Mouse (Mus musculus): ENCODE data around the gene Zfyve19. TPM values are rescaled to one million over a fixed set of nuclear protein-coding genes. Genes with fewer than 3 reads are reported as not detected.

The Zfyve19 gene
- total RNA-seq, 2 experiments from 2014 or later, result 21.6 TPM

DNA sequence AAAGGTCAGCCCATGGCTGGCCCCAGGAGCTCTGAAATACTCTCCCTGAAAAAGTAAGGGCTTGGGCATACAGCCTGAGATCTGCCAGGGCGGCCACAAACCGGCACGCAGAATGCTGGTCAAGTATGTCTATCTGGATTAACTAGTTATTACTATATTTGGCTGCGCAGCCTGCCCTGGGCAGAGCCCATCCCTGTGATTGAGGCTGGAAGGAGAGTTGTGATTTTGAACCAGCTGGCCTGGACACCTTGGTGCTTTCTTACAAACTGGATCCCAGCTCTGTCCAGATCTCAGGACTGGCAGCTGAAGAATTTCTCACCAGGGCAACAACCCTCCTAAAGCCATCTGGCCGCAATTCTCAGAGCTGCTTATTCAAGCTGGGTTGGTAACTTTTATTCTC is 14.3 kb upstream of the Zfyve19 start:
- intact Hi-C loops (cut with DNase I), result no loop called here
- peak; percentile 38 to 39 for DNase-seq

DNA sequence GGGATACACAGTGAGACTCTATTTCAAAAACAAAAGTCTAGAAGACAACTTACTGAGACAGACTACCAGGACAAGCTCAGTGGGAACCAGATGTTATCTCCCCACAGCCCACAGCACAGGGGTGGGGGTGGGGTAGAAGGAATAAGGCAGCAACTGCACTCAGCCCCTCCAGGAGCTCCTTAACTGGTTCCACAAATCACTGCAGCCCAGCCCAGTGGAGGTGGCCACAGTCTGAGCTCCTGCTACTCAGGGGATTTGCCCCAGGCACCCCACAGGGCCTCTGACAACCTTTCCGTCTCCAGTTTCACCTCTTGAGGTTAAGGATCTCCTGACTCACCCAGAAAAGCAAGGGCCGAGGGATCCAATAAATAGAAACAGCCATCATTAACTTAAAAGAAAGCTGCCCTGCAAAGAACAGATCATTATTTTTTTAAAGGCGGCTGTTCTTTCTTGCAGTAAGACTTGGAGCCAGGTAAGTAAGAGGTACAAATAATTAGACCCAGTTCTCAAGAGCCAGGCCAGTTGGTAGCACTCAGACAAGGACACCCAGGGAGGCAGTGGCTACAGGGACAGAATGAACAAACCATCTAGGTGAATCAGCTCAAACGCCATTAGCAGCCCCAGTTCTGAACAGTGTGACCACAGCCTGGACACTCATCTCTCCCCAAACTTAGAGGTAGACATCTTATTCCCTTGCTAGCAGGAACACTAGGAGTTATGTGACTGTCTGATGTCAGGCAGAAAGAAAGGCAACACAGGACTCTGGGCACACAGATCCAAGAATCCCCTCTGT is 11.9 kb upstream of the Zfyve19 start:
- intact Hi-C loops (cut with DNase I), result no loop called here

DNA sequence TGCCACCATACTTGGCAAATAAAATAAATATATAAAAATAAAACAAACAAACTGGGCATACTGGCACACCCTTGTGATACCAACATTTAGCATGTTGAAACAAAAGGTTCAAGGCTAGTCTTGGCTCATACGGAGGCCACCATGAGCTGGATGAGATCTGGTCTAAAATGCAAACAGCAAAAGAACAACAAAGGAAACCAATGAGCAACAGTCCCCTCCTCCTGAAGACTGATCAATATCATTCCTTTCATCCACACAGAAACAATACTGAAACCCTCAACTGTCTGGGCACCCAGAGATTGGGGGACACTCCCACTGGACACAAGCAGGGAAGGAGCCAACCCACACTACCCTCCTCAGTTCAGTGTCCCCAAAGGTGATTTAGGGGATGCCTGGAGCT is 10.9 kb upstream of the Zfyve19 start:
- intact Hi-C loops (cut with DNase I), result no loop called here
- no peak for DNase-seq

More for the DNA sequence above, 11.9 kb upstream of the Zfyve19 start:
- DNase-seq, result no peak

DNA sequence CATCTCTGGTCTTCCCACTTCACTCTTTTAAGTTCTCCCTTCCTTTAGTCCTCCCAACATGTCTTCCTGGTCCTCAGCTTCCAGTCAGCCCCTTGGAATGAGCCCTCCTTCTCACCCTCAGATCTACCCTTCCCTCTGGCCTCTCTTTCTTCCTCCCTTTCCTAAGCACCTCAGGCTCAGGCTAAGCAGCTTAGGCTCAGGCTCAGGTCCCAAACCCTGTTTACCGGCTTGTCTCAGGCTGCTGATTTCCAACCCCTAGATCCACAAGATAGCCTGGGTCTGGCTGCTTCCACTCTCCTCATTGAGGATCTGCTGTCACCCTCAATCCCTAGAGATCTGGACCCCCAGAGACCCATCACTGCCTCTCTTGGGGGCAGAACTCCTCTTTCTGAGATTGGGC is 10.4 kb upstream of the Zfyve19 start:
- DNase-seq, result no peak
- intact Hi-C loops (cut with DNase I), result no loop called here

DNA sequence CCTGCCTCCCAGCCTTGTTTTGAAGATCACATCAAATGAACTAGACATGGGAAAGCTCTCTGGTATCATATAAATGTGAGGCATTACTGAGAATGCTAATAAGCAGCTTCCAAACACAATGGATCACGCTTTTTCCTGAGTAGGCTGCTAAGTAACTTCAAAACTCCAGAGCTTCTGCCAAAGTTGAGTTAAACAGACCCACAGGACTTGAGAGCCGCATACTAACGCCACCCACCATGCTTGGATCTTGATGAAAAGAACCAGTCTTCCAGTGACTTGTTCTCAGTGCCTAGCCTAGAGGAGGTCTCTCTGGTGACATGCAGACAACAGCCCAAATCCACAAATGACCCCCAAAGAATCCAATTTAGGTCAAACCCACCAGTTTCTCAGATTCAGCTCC is 9.5 kb upstream of the Zfyve19 start:
- no peak for DNase-seq
- intact Hi-C loops (cut with DNase I), result no loop called here

DNA sequence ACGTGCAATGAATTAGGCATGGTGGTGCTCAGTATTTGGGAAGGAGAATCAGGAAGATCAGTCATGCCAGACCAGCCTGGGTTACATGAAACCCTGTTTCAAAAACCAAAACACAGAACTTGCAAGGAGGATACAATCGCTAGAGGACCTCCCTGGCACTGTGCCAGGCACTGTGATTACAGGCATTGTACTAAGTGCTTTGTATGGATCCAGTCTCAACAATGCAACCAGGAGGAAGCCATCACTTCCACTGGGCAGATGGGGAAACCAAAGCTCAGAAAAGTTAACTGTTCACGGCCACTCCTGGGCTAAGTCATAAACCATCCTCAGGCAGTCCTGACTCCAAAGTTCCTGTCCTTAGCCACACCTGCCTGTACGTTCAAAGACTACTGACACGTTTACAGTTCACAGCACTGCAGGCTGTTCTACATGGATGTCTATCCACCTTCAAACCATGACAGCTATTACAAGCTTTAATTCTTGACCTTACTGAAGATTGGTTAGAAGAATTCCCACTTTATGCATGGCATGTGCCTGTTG is 5.4 kb upstream of the Zfyve19 start:
- intact Hi-C loops (cut with DNase I), result no loop called here
- peak; percentile 44 to 67 for DNase-seq

DNA sequence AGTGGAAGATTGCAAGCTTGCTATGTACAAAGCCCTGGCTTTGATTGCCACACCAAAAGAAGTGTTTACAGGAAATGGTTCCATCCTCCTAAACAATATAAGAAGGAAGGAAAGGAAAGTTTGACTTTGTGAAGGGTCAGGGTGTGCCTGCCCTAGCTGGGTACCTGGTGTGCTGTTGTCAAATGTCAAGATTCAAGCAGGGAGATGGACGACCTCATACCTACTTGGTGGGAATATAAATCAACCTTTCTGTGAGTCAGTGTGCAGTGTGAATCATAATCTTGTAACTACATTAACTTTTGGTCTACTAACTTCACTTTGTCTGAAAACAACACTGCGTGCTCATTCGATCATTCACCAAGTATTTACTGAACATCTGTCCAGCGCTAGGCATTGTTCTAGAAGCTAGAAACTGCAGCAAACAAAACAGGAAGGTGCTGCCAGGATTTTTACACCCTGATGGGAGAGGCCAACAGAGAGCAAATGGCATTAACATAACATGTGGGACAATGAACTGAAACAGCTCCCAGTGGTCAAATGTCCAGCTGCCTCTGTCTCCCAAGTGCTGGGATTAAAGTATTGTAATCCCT is 4.5 kb upstream of the Zfyve19 start:
- intact Hi-C loops (cut with DNase I), result no loop called here

DNA sequence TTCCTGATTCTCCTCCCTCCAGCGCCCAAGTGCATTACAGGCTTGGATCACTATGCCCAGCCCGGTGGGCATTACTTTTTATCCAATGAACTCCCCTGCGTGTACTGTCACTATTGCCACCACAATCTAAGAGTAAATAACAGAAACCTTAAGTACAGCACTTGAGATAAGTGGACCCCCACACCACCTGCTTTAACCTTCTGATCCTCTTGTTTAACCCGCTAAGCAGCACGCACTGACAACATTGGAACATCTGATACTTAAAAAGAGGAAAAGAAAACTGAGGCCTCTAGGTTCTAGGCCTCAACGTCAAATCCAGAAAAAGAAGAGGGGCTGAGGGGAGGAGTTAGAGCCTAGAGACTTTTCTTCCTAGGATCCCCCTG is 465 bp upstream of the Zfyve19 start:
- DNase-seq, result no peak
- intact Hi-C loops (cut with DNase I), result loop anchor here (2.0 kb wide), 1 partner anchor 43 kb away; no protein-coding TSS in a partner anchor

More for the DNA sequence above, 4.5 kb upstream of the Zfyve19 start:
- DNase-seq, result peak in 1 of 2 experiments; percentile 38

DNA sequence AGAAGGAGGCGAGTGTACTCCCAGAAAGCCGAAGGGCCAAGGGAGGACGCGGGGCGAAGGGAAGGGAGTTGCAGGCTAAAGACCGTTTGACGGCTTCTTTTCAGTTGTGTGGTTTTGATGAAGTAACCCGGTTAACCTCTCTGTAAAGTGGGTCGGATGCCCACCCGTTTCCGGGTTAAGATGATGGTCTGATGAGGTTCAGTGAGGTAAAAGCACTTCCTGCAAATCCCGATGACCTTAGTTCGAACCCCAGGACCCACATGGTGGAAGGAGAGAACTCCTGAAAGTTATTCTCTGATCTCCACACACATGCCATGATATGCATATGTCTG is 725 bp downstream of the Zfyve19 start:
- intact Hi-C loops (cut with DNase I), result loop anchor here (2.0 kb wide), 1 partner anchor 42 kb away; no protein-coding TSS in a partner anchor
- DNase-seq, result no peak

DNA sequence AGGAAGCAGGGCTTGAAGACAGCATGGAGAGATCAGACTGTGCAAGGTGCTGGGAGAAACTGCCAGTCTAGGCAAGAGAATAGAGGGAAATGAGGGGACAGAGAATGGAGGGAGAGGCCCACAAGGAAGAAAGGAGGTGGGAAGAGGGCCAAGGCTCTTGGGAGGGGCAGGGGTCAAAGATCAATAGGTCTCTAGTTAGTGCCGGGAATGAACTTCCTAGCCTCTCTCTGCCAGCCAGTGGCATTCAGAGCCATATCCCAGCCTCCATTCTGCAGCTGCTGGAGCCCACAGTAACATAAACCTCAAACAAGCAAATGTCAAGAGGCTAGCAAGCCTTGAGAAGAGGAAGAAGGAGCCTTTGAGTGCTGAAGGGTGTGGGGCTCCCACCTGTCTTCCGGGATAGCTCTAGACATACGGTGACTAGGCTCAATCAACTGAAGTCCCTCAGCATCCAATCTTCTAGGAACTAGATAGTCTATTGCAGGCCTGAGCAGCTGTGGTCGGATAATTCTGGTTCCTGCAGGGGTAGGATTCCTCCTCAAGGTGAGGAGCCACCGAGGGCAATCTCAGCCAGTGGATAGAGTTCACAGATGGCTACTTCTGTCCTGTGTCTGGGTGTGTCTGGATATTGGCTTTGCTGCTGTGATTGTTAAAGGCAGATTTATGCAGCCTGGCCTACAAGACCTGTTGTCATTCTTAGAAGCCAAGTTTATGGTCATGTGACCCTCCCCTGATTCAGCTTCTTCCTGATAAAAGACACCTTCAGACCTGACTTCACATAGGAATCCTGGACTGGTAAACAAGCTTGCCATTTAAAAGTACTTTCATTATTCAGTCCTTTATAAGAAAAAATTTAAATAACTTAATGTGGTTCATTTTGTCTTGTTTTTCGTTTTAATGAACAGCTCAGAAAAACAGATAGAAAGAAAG is 21.6 kb downstream of the Zfyve19 start, which contains the start of gene Ppp1r14d:
Ppp1r14d (minus strand) TSS at position 132 of the 930 bp plus-strand sequence.
- no peak for DNase-seq
- intact Hi-C loops (cut with DNase I), result no loop called here

DNA sequence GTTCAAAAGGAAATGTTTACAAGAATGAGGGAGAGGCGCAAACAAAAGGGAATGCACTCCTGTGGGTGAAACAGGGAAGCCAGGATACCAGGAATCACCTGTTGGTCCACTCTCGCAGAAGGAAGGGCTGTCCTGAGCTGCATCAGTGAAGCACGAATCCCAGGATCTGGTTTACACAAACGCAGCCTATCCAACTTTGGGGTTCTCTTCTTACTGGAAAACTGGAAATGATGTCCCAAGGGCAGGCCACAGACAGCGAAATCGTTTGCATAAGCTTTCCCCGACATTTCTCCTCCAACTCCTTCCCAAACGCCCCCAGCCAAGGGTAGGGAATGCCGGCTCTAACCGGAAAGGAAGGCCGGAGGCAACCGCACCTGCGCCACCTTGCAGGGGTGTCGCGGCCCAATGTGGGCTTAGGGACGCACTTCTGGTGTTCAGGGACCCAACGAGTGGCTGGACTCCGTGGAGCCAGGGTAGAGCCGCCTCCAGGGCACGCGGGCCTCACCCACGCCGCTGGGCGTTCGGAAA is 28.3 kb downstream of the Zfyve19 start:
- no peak for DNase-seq
- intact Hi-C loops (cut with DNase I), result no loop called here

DNA sequence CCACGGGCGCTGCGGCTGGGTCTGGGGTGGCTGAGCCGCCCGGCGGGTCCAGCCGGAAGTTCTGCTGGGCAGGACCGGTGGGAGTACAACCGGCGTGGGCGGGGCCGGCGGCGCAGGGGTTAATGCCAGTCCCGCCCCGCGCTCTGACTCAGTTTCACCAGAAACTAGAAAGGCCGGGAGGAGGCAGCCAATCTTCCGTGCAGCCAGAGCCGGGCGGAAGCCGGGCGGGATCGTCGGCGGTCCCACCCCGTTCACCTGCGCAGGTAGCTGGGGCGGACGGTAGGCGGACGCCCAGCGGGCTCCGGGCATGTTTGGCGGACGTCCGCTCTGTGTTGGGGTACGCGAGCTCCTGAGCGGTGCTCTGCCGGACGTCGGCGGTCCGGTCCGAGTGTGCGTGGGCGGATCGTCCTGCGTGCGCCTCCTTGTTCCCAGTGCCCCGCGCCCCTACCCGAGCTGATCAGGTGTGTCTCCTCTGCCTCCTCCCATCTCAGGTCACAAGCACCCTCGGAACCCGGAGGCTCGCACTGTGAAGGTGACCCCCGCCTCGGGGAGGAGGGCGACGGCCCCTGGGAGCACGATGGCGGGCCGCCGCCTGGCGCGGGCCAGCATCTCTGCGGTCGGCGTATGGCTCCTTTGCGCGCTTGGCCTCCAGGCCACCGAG is 28.9 kb downstream of the Zfyve19 start, which contains the start of gene Spint1:
Spint1 (plus strand) TSS at position 153 of the 661 bp plus-strand sequence.
- intact Hi-C loops (cut with DNase I), result no loop called here
- DNase-seq, result no peak

DNA sequence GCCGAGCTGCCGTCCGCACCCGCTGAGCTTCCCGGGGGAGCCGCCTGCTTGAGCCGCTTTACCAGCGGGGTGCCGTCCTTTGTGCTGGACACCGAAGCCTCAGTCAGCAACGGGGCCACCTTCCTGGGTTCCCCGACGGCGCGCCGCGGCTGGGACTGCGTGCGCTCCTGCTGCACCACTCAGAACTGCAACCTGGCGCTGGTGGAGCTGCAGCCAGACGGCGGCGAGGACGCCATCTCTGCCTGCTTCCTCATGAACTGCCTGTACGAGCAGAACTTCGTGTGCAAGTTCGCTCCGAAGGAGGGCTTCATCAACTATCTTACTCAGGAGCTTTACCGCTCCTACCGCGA is 29.4 kb downstream of the Zfyve19 start:
- DNase-seq, result peak in 1 of 2 experiments; percentile 9
- intact Hi-C loops (cut with DNase I), result no loop called here

DNA sequence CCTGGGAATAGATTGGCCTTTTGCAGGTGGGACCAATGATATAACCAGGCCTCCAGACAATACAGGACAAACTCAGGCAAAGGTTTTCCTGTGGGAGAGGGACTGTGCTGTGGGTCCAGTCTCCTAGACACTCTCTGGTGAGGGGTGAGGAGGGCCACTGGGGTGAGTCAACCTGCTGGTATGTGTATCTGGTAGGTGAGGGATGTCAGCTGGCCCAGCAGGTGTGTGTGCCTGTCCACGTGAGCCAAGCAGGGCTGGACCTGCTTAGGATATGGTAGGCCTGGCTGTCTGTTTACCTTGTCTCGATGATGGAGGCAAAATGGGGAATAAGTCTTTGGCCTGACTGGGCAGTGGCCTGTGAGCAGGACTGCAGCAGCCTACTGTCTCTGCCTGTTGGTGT is 30.3 kb downstream of the Zfyve19 start:
- intact Hi-C loops (cut with DNase I), result no loop called here
- DNase-seq, result no peak

DNA sequence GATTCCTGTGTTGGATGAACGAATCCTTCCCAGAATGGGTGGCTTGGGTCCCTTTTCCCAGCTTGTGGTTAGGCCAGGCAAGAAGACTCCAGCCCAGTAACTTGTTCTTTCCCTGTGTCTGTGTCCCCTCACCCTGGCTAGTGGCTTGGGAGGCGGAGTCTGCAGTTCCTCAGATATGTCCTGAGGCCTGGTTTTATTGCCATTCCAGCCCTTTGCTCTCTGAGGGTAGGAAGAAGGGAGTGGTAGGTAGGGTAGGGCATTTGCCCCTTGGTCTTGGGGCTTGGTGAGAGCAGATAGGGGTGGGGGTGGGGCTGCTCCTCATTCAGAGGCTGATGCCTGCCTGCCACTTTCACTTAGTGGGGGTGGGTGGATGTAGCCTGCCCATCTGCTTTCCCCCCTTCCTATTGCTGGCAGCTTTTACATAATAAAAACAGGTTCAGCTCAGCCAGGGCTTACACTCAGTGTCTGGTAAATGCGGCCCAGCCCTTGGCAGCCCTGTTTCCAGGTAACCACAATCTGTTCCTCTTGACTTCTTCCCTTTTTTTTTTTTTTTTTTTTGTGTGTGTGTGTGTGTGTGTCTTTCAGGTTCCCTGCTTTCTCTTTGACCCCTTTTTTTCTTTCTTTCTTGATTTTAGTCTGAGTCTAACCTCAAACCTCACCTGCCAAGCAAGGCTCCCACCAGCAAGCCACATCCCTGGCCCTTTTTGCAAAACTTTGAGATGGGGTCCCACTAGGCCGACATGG is 31.8 kb downstream of the Zfyve19 start:
- intact Hi-C loops (cut with DNase I), result no loop called here
- no peak for DNase-seq

DNA sequence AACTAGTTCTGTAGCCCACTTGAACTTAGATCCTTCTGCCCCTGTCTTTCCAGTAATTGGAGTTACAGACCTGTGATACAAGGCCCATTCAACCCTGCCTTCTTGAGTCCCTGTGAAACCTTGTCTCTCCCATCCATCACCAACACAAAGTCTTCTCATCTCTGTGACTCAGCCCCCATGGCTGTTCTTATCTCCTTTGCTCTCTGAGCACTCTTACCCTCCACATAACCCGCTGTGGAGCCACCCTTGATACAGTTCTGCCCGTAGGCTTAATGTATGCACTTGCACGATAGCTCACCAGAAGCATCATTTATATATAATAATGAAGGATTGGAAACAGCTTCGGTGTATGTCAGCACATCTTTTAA is 32.4 kb downstream of the Zfyve19 start:
- DNase-seq, result no peak
- intact Hi-C loops (cut with DNase I), result no loop called here

DNA sequence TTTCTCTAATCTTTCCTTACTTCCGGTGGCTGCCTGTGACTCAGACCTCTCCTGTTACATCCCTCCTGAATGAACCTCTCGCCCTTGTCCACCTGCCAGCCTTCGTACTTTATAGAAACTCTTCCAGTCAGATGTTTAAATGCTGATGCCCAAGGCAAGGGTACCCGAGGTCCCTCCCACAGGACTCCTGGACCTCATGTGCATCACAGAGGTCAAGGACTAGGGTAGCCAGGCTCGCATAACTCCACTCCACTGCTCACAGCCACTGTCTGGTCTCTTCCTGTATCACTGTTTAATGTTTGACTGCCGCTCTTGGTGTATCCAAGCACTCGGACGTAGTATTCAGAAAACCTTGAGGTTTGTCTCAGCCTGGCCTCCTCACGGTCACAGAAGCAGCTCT is 34.1 kb downstream of the Zfyve19 start:
- intact Hi-C loops (cut with DNase I), result no loop called here
- no peak for DNase-seq

DNA sequence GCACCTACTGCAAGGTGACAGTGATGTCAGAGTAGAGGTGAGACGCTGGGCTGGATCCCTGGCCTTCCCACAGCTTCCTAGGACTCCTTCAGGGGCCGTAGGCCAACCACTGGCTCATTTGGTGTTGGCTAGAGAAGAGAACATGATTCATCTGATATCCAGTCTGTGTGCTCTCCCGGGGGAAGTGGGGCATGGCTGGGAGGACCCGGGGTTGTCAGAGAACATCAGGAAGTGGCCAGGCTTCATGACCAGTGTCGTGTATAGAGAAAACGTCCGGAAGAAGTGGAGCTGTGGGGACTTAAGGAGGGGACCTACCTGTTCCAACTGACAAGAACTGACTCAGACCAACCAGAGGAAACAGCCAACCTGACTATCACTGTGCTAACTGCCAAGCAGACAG is 36.8 kb downstream of the Zfyve19 start:
- no peak for DNase-seq

DNA sequence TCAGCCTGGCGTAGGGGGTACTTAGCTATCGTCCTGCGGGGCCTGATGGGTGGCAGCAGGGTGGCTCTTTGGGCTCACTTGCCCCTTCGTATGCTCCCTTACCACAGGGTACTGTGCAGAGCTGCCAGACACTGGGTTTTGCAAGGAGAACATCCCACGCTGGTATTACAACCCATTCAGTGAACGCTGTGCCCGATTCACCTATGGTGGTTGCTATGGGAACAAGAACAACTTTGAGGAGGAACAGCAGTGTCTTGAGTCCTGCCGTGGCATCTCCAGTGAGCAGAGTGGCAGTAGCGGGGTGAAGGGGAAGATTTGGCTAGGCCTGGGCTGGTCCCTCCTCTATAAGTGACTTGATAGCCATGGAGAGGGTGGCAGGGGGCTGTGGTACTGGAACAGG is 39.5 kb downstream of the Zfyve19 start:
- DNase-seq, result no peak
- intact Hi-C loops (cut with DNase I), result no loop called here

More for the DNA sequence above, 36.8 kb downstream of the Zfyve19 start:
- intact Hi-C loops (cut with DNase I), result no loop called here
